11 mouse cellular contexts compared by ENCODE assay signal in the genomic region with DNA sequence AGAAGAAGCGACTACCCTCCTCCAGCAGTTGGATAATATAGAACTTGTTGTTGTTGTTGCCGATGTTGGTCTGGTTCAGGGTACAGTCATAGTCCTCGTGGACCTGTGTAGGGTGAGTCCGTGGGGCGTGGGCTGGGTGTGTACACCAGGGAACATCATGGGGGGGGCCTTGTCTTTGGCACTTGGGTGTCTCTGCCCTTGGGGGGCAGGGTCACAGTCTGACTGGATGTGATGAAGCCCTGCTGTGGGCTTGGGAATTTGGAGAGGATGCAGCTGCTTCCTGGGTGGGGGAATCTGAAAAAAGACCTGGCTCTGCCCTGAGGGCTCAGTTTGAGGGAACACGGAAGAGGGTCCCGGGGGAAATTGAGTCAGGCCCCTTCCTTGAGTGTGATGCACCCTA. TPM values are rescaled to one million over a fixed set of nuclear protein-coding genes. Genes with fewer than 3 reads are reported as not detected.
DNase-seq lines count a peak whose midpoint lies in the region; ATAC-seq lines count a peak whose summit lies in the region.
"Had no signal": no experiment of that assay in that cellular context is flagged by ENCODE, and none has a peak within 500 bp of the region (broad histone marks: within the 10 kb centered on the region; RNA-seq: fewer than 3 reads in every experiment).

No protein-coding gene starts in this region.

- H3K4me3 ChIP-seq in kidney, embryonic 14.5 days (ENCODE audit: low read length), result no peak overlapping the region
- H3K4me3 ChIP-seq in embryonic facial prominence, embryonic 15.5 days (replicated peaks), result no peak overlapping the region; the same call in 1 of the 2 replicates
- H3K4me3 ChIP-seq in limb, embryonic 12.5 days (replicated peaks), result no peak overlapping the region
- H3K4me3 ChIP-seq: hindbrain, embryonic 15.5 days; neural tube, embryonic 12.5 days had no signal

- no peak overlapping the region for H3K9ac ChIP-seq in kidney, embryonic 14.5 days (ENCODE audit: low read depth, low read length)
- no peak overlapping the region for H3K9ac ChIP-seq in embryonic facial prominence, embryonic 15.5 days
- H3K9ac ChIP-seq in limb, embryonic 12.5 days (replicated peaks), result 0 out of 2 replicates have a peak overlapping the region, but pooled peaks have one; percentile 12
- H3K9ac ChIP-seq: hindbrain, embryonic 15.5 days; neural tube, embryonic 12.5 days had no signal

- ATAC-seq in kidney, embryonic 14.5 days (ENCODE audit: low FRiP score, low TSS enrichment), result no peak
- ATAC-seq in embryonic facial prominence, embryonic 15.5 days (ENCODE audit: insufficient number of reproducible peaks, low FRiP score, low TSS enrichment, low read depth), result no peak
- ATAC-seq in limb, embryonic 12.5 days (ENCODE audit: insufficient number of reproducible peaks, insufficient read depth, low FRiP score, low TSS enrichment, low read depth), result no peak

- DNase-seq in kidney, adult 9 months, result peak; percentile 48
- peak; percentile 13 for DNase-seq in urinary bladder, postnatal 10 days (ENCODE audit: low spot score)
- no peak for DNase-seq in urinary bladder, postnatal 36 days (ENCODE audit: low spot score in 2 of 2)
- DNase-seq in urinary bladder, postnatal 14 days (ENCODE audit: low spot score), result peak; percentile 51
- DNase-seq in ovary, postnatal 14 days (ENCODE audit: low spot score), result no peak

- no peaks in the 10 kb centered on the region for H3K9me3 ChIP-seq in kidney, embryonic 14.5 days (ENCODE audit: control insufficient read depth, low read length)
- no peaks in the 10 kb centered on the region for H3K9me3 ChIP-seq in embryonic facial prominence, embryonic 15.5 days (replicated peaks)
- H3K9me3 ChIP-seq in limb, embryonic 12.5 days, result no peaks in the 10 kb centered on the region
- H3K9me3 ChIP-seq: hindbrain, embryonic 15.5 days; neural tube, embryonic 12.5 days had no signal

- 67% methylated on average over 7 of the region's 7 CpGs for WGBS in kidney, embryonic 14.5 days
- 53% methylated on average over 7 of the region's 7 CpGs for WGBS in embryonic facial prominence, embryonic 15.5 days
- 70% methylated on average over 7 of the region's 7 CpGs for WGBS in limb, embryonic 12.5 days

- no peaks in the 10 kb centered on the region for H3K27me3 ChIP-seq in kidney, embryonic 14.5 days (ENCODE audit: control insufficient read depth, insufficient read depth, low read length)
- no peaks in the 10 kb centered on the region for H3K27me3 ChIP-seq in embryonic facial prominence, embryonic 15.5 days
- no peaks in the 10 kb centered on the region; the same call in 1 of the 2 replicates for H3K27me3 ChIP-seq in limb, embryonic 12.5 days
- H3K27me3 ChIP-seq: hindbrain, embryonic 15.5 days; neural tube, embryonic 12.5 days had no signal

- peaks cover 26% of the 10 kb centered on the region for H3K4me1 ChIP-seq in kidney, embryonic 14.5 days (ENCODE audit: control insufficient read depth, insufficient read depth, low read length)
- H3K4me1 ChIP-seq in embryonic facial prominence, embryonic 15.5 days, result peaks cover 58% of the 10 kb centered on the region
- H3K4me1 ChIP-seq in limb, embryonic 12.5 days (replicated peaks), result peaks cover 43% of the 10 kb centered on the region

- H3K27ac ChIP-seq in kidney, embryonic 14.5 days (ENCODE audit: low read depth, low read length), result no peak overlapping the region
- 0 out of 2 replicates have a peak overlapping the region, but pooled peaks have one; percentile 25 for H3K27ac ChIP-seq in embryonic facial prominence, embryonic 15.5 days (replicated peaks)
- no peak overlapping the region for H3K27ac ChIP-seq in limb, embryonic 12.5 days
- H3K27ac ChIP-seq: hindbrain, embryonic 15.5 days; neural tube, embryonic 12.5 days had no signal

- no peak overlapping the region for H3K4me2 ChIP-seq in kidney, embryonic 14.5 days (replicated peaks; ENCODE audit: low read depth, low read length)
- H3K4me2 ChIP-seq in embryonic facial prominence, embryonic 15.5 days (replicated peaks), result peak overlapping the region; percentile 24; the same call in 1 of the 2 replicates
- peak overlapping the region; percentile 27; the same call in 1 of the 2 replicates for H3K4me2 ChIP-seq in limb, embryonic 12.5 days
- H3K4me2 ChIP-seq: hindbrain, embryonic 15.5 days had no signal

- H3K36me3 ChIP-seq in kidney, embryonic 14.5 days (ENCODE audit: control insufficient read depth, insufficient read depth, low read length), result no peaks in the 10 kb centered on the region; the same call in 1 of the 2 replicates
- H3K36me3 ChIP-seq in embryonic facial prominence, embryonic 15.5 days, result peaks cover 7% of the 10 kb centered on the region
- H3K36me3 ChIP-seq in limb, embryonic 12.5 days, result peaks cover 9% of the 10 kb centered on the region
- H3K36me3 ChIP-seq: hindbrain, embryonic 15.5 days had no signal

RNA-seq across cellular contexts. Expression of a gene that starts 0.7 kb away (rescaled TPM):
- polyA plus RNA-seq in kidney, embryonic 14.5 days (2014; fragmentation: Nextera tagmentation; extraction: Ambion mirVana), result 43.8 and 49.3 TPM in 2 replicates
- polyA plus RNA-seq in embryonic facial prominence, embryonic 15.5 days (2015; fragmentation: Nextera tagmentation; extraction: Ambion mirVana), result 44.2 and 44.9 TPM in 2 replicates
- 59.0 and 61.1 TPM in 2 replicates for polyA plus RNA-seq in limb, embryonic 12.5 days (2016; fragmentation: Nextera tagmentation; extraction: Ambion mirVana)

RNA-seq across cellular contexts. Expression of a gene that starts 1.7 kb away (rescaled TPM):
- 1.9 and 2.7 TPM in 2 replicates for polyA plus RNA-seq in kidney, embryonic 14.5 days (2014; fragmentation: Nextera tagmentation; extraction: Ambion mirVana)
- polyA plus RNA-seq in embryonic facial prominence, embryonic 15.5 days (2015; fragmentation: Nextera tagmentation; extraction: Ambion mirVana), result 6.8 and 8.5 TPM in 2 replicates
- 2.8 and 3.5 TPM in 2 replicates for polyA plus RNA-seq in limb, embryonic 12.5 days (2016; fragmentation: Nextera tagmentation; extraction: Ambion mirVana)

RNA-seq across cellular contexts. Expression of a gene that starts 9.3 kb away (rescaled TPM):
- 0.37 and 0.66 TPM in 2 replicates for polyA plus RNA-seq in kidney, embryonic 14.5 days (2014; fragmentation: Nextera tagmentation; extraction: Ambion mirVana)
- 0.57 and 0.64 TPM in 2 replicates for polyA plus RNA-seq in embryonic facial prominence, embryonic 15.5 days (2015; fragmentation: Nextera tagmentation; extraction: Ambion mirVana)
- 0.65 and 0.90 TPM in 2 replicates for polyA plus RNA-seq in limb, embryonic 12.5 days (2016; fragmentation: Nextera tagmentation; extraction: Ambion mirVana)

RNA-seq across cellular contexts. Expression of a gene that starts 22.0 kb away (rescaled TPM):
- polyA plus RNA-seq in kidney, embryonic 14.5 days (2014; fragmentation: Nextera tagmentation; extraction: Ambion mirVana), result 129 and 147 TPM in 2 replicates
- 115 and 117 TPM in 2 replicates for polyA plus RNA-seq in embryonic facial prominence, embryonic 15.5 days (2015; fragmentation: Nextera tagmentation; extraction: Ambion mirVana)
- polyA plus RNA-seq in limb, embryonic 12.5 days (2016; fragmentation: Nextera tagmentation; extraction: Ambion mirVana), result 172 and 176 TPM in 2 replicates

RNA-seq across cellular contexts. Expression of a gene that starts 24.7 kb away (rescaled TPM):
- not detected in 2 replicates for polyA plus RNA-seq in kidney, embryonic 14.5 days (2014; fragmentation: Nextera tagmentation; extraction: Ambion mirVana)
- polyA plus RNA-seq in embryonic facial prominence, embryonic 15.5 days (2015; fragmentation: Nextera tagmentation; extraction: Ambion mirVana), result not detected in 2 replicates
- not detected in 2 replicates for polyA plus RNA-seq in limb, embryonic 12.5 days (2016; fragmentation: Nextera tagmentation; extraction: Ambion mirVana)
- polyA plus RNA-seq: brain, embryonic 14.5 days; hindbrain, embryonic 15.5 days; neural tube, embryonic 12.5 days had no signal

Comparison
In these comparisons a context has a peak if more than half of its experiments do, and no peak if none do; other contexts are left out.
1. DNase-seq: peak in kidney, adult 9 months (single experiment), urinary bladder, postnatal 10 days (single experiment) and urinary bladder, postnatal 14 days (single experiment); none in urinary bladder, postnatal 36 days (0 of 2) and ovary, postnatal 14 days (single experiment).